Mouse (Mus musculus) embryonic facial prominence, embryonic 14.5 days (tissue): Measurements from ENCODE around the gene Lrmda. TPM values are rescaled to one million over a fixed set of nuclear protein-coding genes. Genes with fewer than 3 reads are reported as not detected.

Source experiments
- ATAC-seq: fragments of 200-750 bp; cut with Nextera tagmentation; 2 replicates; pipeline ENCODE4 v1.8.0; 2017; ENCODE audit warnings: low read depth, moderate number of reproducible peaks, moderate TSS enrichment
- DNase-seq: peaks from one replicate; pipeline ENCODE4 v3.0.0-alpha.2; 2015; ENCODE audit warnings: low spot score
- H3K27ac ChIP-seq: fragments of 300-500 bp; sonication (generic); replicated peaks from 2 replicates; pipeline ENCODE4 v1.5.1; 2014; ENCODE audit warnings: low read depth, mild to moderate bottlenecking, low read length, moderate library complexity
- H3K27me3 ChIP-seq: fragments of 300-500 bp; sonication (generic); replicated peaks from 2 replicates; pipeline ENCODE4 v1.6.1; 2014; ENCODE audit warnings: low read length; ENCODE audit not compliant: control insufficient read depth, insufficient read depth
- H3K36me3 ChIP-seq: fragments of 300-500 bp; sonication (generic); 2 replicates; pipeline ENCODE4 v1.6.1; 2014; ENCODE audit warnings: low read length, mixed read lengths; ENCODE audit not compliant: control insufficient read depth, insufficient read depth
- H3K4me1 ChIP-seq: fragments of 300-500 bp; sonication (generic); 2 replicates; pipeline ENCODE4 v1.6.1; 2014; ENCODE audit warnings: antibody characterized with exemption, low read length; ENCODE audit not compliant: control insufficient read depth, insufficient read depth
- H3K4me2 ChIP-seq: fragments of 300-500 bp; sonication (generic); 2 replicates; pipeline ENCODE4 v1.6.1; 2014; ENCODE audit warnings: low read depth, mild to moderate bottlenecking, low read length, moderate library complexity, mixed read lengths
- H3K4me3 ChIP-seq: fragments of 300-500 bp; sonication (generic); 2 replicates; pipeline ENCODE4 v1.5.1; 2014; ENCODE audit warnings: low read depth, mild to moderate bottlenecking, low read length
- H3K9ac ChIP-seq: fragments of 300-500 bp; sonication (generic); 2 replicates; pipeline ENCODE4 v1.6.1; 2014; ENCODE audit warnings: low read depth, mild to moderate bottlenecking, low read length, moderate library complexity, mixed read lengths
- H3K9me3 ChIP-seq: fragments of 300-500 bp; sonication (generic); 2 replicates; pipeline ENCODE4 v1.6.1; 2016; ENCODE audit warnings: low read length; ENCODE audit not compliant: control insufficient read depth
- WGBS: fragments of 180-500 bp; shearing (Covaris S2); extraction: QIAGEN DNeasy Blood & Tissue Kit; methylation state at CpG from one replicate; pipeline ENCODE4 v1.1.7; 2014; 5-methylcytosine and 5-hydroxymethylcytosine counted together
- polyA plus RNA-seq: library from polyadenylated mRNA; unstranded; fragments of >200 nt; fragmentation: Nextera tagmentation; extraction: Ambion mirVana; gene quantifications from 2 replicates; pipeline ENCODE4 v1.2.1, GENCODE M21; 2014

Lrmda gene
- polyA plus RNA-seq, 1 experiment from 2014 or later: 0.24 TPM

- WGBS: 67% methylated on average over 10 of the region's 10 CpGs
- H3K36me3 ChIP-seq: no peaks in the 10 kb centered on the region
- DNase-seq (no peak), ATAC-seq (no peak)
- no peak overlapping the region for H3K27ac ChIP-seq
- no peak overlapping the region for H3K9ac ChIP-seq
- H3K27me3 ChIP-seq: no peaks in the 10 kb centered on the region
- peaks cover 5% of the 10 kb centered on the region; the same call in 1 of the 2 replicates for H3K4me1 ChIP-seq
- H3K4me3 ChIP-seq: no peak overlapping the region
- H3K9me3 ChIP-seq: no peaks in the 10 kb centered on the region
- no peak overlapping the region for H3K4me2 ChIP-seq
Measured at GRCm38 (mm10) chr14:22046262-22046856, 26.8 kb downstream of the Lrmda start.

- no peak for ATAC-seq
- 61% methylated on average over 18 of the region's 18 CpGs for WGBS
- H3K27ac ChIP-seq: no peak overlapping the region
Measured at GRCm38 (mm10) chr14:22048068-22048899, 28.8 kb downstream of the Lrmda start.

GRCm38 (mm10) chr14:22048900-22049199 lies 29.3 kb downstream of the Lrmda start:
- 43% methylated on average over 6 of the region's 6 CpGs for WGBS
- no peak overlapping the region for H3K9ac ChIP-seq
- peaks cover 11% of the 10 kb centered on the region for H3K4me1 ChIP-seq
- H3K4me2 ChIP-seq: no peak overlapping the region
- DNase-seq: no peak
- no peak overlapping the region for H3K27ac ChIP-seq
- H3K27me3 ChIP-seq: no peaks in the 10 kb centered on the region
- no peak for ATAC-seq
- H3K36me3 ChIP-seq: no peaks in the 10 kb centered on the region
- H3K9me3 ChIP-seq: no peaks in the 10 kb centered on the region
- no peak overlapping the region for H3K4me3 ChIP-seq

More at GRCm38 (mm10) chr14:22048068-22048899, 28.8 kb downstream of the Lrmda start:
- Histone ChIP-seq H3K9ac (no peak overlapping the region), H3K27me3 (no peaks in the 10 kb centered on the region), H3K4me3 (no peak overlapping the region), H3K9me3 (no peaks in the 10 kb centered on the region), H3K36me3 (no peaks in the 10 kb centered on the region), H3K4me2 (no peak overlapping the region), H3K4me1 (peaks cover 11% of the 10 kb centered on the region)
- no peak for DNase-seq

GRCm38 (mm10) chr14:22049282-22049681 lies 29.8 kb downstream of the Lrmda start:
- no peaks in the 10 kb centered on the region for H3K9me3 ChIP-seq
- no peak overlapping the region for H3K27ac ChIP-seq
- H3K4me2 ChIP-seq: no peak overlapping the region
- no peak overlapping the region for H3K9ac ChIP-seq
- H3K27me3 ChIP-seq: no peaks in the 10 kb centered on the region
- H3K36me3 ChIP-seq: no peaks in the 10 kb centered on the region
- DNase-seq: no peak
- no peak overlapping the region for H3K4me3 ChIP-seq
- ATAC-seq: no peak
- 43% methylated on average over 1 of the region's 1 CpGs for WGBS
- peaks cover 11% of the 10 kb centered on the region for H3K4me1 ChIP-seq

GRCm38 (mm10) chr14:22051941-22052664 lies 32.6 kb downstream of the Lrmda start:
- Histone ChIP-seq H3K27ac (no peak overlapping the region), H3K4me3 (no peak overlapping the region), H3K36me3 (no peaks in the 10 kb centered on the region), H3K9ac (no peak overlapping the region), H3K4me1 (peaks cover 30% of the 10 kb centered on the region), H3K4me2 (no peak overlapping the region), H3K27me3 (0 out of 2 replicates have a peak, but pooled peaks cover 3% of the 10 kb centered on the region), H3K9me3 (no peaks in the 10 kb centered on the region)
- WGBS: 55% methylated on average over 14 of the region's 14 CpGs
- peak; percentile 79 for DNase-seq
- ATAC-seq: no peak

- peak overlapping the region; percentile 33; the same call in 1 of the 2 replicates for H3K27ac ChIP-seq
- no peak for ATAC-seq
Measured at GRCm38 (mm10) chr14:22055630-22056029, 36.1 kb downstream of the Lrmda start.

GRCm38 (mm10) chr14:22056246-22056645 lies 36.7 kb downstream of the Lrmda start:
- no peak overlapping the region for H3K9ac ChIP-seq
- no peak overlapping the region for H3K4me2 ChIP-seq
- H3K36me3 ChIP-seq: no peaks in the 10 kb centered on the region
- WGBS: 81% methylated on average over 4 of the region's 4 CpGs
- H3K27ac ChIP-seq: no peak overlapping the region
- DNase-seq (no peak), ATAC-seq (no peak)
- H3K9me3 ChIP-seq: no peaks in the 10 kb centered on the region
- H3K4me3 ChIP-seq: no peak overlapping the region
- H3K27me3 ChIP-seq: 0 out of 2 replicates have a peak, but pooled peaks cover 3% of the 10 kb centered on the region
- peaks cover 25% of the 10 kb centered on the region for H3K4me1 ChIP-seq

More at GRCm38 (mm10) chr14:22055630-22056029, 36.1 kb downstream of the Lrmda start:
- Histone ChIP-seq H3K4me3 (no peak overlapping the region), H3K36me3 (no peaks in the 10 kb centered on the region), H3K27me3 (0 out of 2 replicates have a peak, but pooled peaks cover 3% of the 10 kb centered on the region), H3K9ac (no peak overlapping the region), H3K4me1 (peaks cover 25% of the 10 kb centered on the region), H3K9me3 (no peaks in the 10 kb centered on the region), H3K4me2 (no peak overlapping the region)
- DNase-seq: peak; percentile 54
- 40% methylated on average over 8 of the region's 8 CpGs for WGBS

GRCm38 (mm10) chr14:22058729-22059128 lies 39.2 kb downstream of the Lrmda start:
- DNase-seq: no peak
- no peak overlapping the region for H3K4me3 ChIP-seq
- H3K4me2 ChIP-seq: no peak overlapping the region
- ATAC-seq: no peak
- no peak overlapping the region for H3K27ac ChIP-seq
- H3K4me1 ChIP-seq: peaks cover 18% of the 10 kb centered on the region
- no peak overlapping the region for H3K9ac ChIP-seq
- no peaks in the 10 kb centered on the region for H3K36me3 ChIP-seq
- WGBS: 70% methylated on average over 1 of the region's 1 CpGs
- no peaks in the 10 kb centered on the region for H3K9me3 ChIP-seq
- H3K27me3 ChIP-seq: 0 out of 2 replicates have a peak, but pooled peaks cover 3% of the 10 kb centered on the region
